8 mouse cellular contexts compared by ENCODE assay signal in the genomic region with DNA sequence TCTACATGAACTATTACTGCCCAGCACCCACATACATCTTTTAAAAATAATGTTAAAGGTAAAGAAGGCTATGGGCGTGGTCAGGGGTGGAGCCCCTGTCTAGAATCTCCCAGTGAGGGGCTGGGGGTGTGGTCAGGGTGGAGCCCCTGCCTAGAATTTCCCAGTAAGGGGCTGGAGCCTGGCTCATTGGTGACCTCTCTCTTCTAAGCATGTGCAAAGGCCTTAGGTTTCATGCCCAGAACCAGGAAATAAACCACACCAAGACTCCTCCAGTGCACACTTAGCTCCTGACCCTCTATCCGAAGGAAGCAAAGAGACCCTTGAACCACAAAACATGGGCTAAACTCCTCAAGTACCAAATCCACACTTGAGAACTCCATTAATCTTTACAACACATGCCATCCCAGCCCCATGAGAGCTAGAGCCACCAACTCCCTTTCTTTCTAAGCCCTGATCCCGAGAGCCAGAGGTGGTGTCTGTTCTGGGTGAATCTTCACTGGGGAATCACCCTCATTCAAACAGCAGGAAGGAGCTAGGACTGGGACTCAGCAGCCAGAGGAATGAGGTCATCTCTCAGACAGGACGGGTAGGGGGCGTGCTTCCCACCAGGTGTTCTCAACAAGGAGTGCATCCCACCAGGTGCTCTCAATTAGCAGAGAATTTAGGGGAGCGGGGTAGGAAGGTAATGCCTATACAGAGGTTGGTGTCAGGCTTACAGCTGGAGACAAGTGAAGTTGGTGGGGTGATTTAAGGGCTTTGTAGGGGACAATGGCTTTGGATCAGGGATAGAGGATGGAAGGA. TPM values are rescaled to one million over a fixed set of nuclear protein-coding genes. Genes with fewer than 3 reads are reported as not detected.
DNase-seq lines count a peak whose midpoint lies in the region; ATAC-seq and TF ChIP-seq lines count a peak whose summit lies in the region.

No protein-coding gene starts in this region.

- H3K4me2 ChIP-seq in kidney, embryonic 14.5 days (replicated peaks; ENCODE audit: low read depth, low read length): peak overlapping the region; percentile 76
- peak overlapping the region; percentile 92 for H3K4me2 ChIP-seq in forebrain, postnatal 0 days (ENCODE audit: low read depth)
- H3K4me2 ChIP-seq in midbrain, embryonic 11.5 days: peak overlapping the region; percentile 88

- 42% methylated on average over 6 of the region's 6 CpGs for WGBS in kidney, embryonic 14.5 days
- WGBS in forebrain, postnatal 0 days: 40% methylated on average over 6 of the region's 6 CpGs
- 41% methylated on average over 6 of the region's 6 CpGs for WGBS in midbrain, embryonic 11.5 days

- H3K4me3 ChIP-seq in kidney, embryonic 14.5 days (ENCODE audit: low read length): peak overlapping the region; percentile 82
- H3K4me3 ChIP-seq in forebrain, postnatal 0 days (ENCODE audit: low read depth, low read length): peak overlapping the region; percentile 71
- peak overlapping the region; percentile 86 for H3K4me3 ChIP-seq in midbrain, embryonic 11.5 days (ENCODE audit: low read depth, low read length)

- ATAC-seq in kidney, embryonic 14.5 days (ENCODE audit: low FRiP score, low TSS enrichment): no peak
- ATAC-seq in forebrain, postnatal 0 days: no peak
- no peak for ATAC-seq in midbrain, embryonic 11.5 days (ENCODE audit: low FRiP score)
- no peak for ATAC-seq in CD4-positive, CD25-positive, alpha-beta regulatory T cell, adult 4 months

- no peak overlapping the region; the same call in 1 of the 2 replicates for H3K27ac ChIP-seq in kidney, embryonic 14.5 days (ENCODE audit: low read depth, low read length)
- H3K27ac ChIP-seq in forebrain, postnatal 0 days (ENCODE audit: low read depth, low read length): no peak overlapping the region
- H3K27ac ChIP-seq in midbrain, embryonic 11.5 days (ENCODE audit: low read depth, low read length): no peak overlapping the region

- H3K27me3 ChIP-seq in kidney, embryonic 14.5 days (ENCODE audit: control insufficient read depth, insufficient read depth, low read length): no peaks in the 10 kb centered on the region
- no peaks in the 10 kb centered on the region for H3K27me3 ChIP-seq in forebrain, postnatal 0 days (ENCODE audit: insufficient read depth, low read length)
- H3K27me3 ChIP-seq in midbrain, embryonic 11.5 days (ENCODE audit: control insufficient read depth, insufficient read depth, low read length): no peaks in the 10 kb centered on the region

- no peaks in the 10 kb centered on the region for H3K9me3 ChIP-seq in kidney, embryonic 14.5 days (ENCODE audit: control insufficient read depth, low read length)
- no peaks in the 10 kb centered on the region for H3K9me3 ChIP-seq in forebrain, postnatal 0 days (ENCODE audit: low read length)
- no peaks in the 10 kb centered on the region for H3K9me3 ChIP-seq in midbrain, embryonic 11.5 days (ENCODE audit: control insufficient read depth, low read length)

- peak overlapping the region; percentile 90; the same call in 1 of the 2 replicates for H3K9ac ChIP-seq in kidney, embryonic 14.5 days (ENCODE audit: low read depth, low read length)
- H3K9ac ChIP-seq in forebrain, postnatal 0 days: peak overlapping the region; percentile 28; the same call in 1 of the 2 replicates
- H3K9ac ChIP-seq in midbrain, embryonic 11.5 days (ENCODE audit: low read length): peak overlapping the region; percentile 2

- H3K36me3 ChIP-seq in kidney, embryonic 14.5 days (ENCODE audit: control insufficient read depth, insufficient read depth, low read length): peaks cover 37% of the 10 kb centered on the region
- H3K36me3 ChIP-seq in forebrain, postnatal 0 days (ENCODE audit: insufficient read depth): peaks cover 24% of the 10 kb centered on the region; the same call in 1 of the 2 replicates
- H3K36me3 ChIP-seq in midbrain, embryonic 11.5 days (ENCODE audit: control insufficient read depth, insufficient read depth, low read length): peaks cover 6% of the 10 kb centered on the region

- TF ChIP-seq CTCF in forebrain, postnatal 0 days (IDR thresholded peaks at IDR 0.05; ENCODE audit: low read depth): 0 out of 2 replicates have a peak, but pooled peaks have one; percentile 28

- H3K4me1 ChIP-seq in kidney, embryonic 14.5 days (ENCODE audit: control insufficient read depth, insufficient read depth, low read length): peaks cover 12% of the 10 kb centered on the region
- H3K4me1 ChIP-seq in forebrain, postnatal 0 days (ENCODE audit: insufficient read depth): peaks cover 22% of the 10 kb centered on the region
- H3K4me1 ChIP-seq in midbrain, embryonic 11.5 days (ENCODE audit: control insufficient read depth, insufficient read depth, low read length): peaks cover 18% of the 10 kb centered on the region

- DNase-seq in kidney, adult 18-20 months: no peak
- peak; percentile 48 for DNase-seq in MN1 (ENCODE audit: low spot score)
- no peak for DNase-seq in forebrain, postnatal 0 days
- DNase-seq in midbrain, embryonic 11.5 days (ENCODE audit: low spot score, missing footprints): no peak
- no peak for DNase-seq in left cerebral cortex, adult 11 months (ENCODE audit: low spot score)
- no peak for DNase-seq in adrenal gland, adult 8-10 months

RNA-seq across cellular contexts. Expression of a gene that starts 1.6 kb away (rescaled TPM):
- 101 and 108 TPM in 2 replicates for polyA plus RNA-seq in kidney, embryonic 14.5 days (2014; fragmentation: Nextera tagmentation; extraction: Ambion mirVana)
- 60.2 and 67.2 TPM in 2 replicates for total RNA-seq in forebrain, postnatal 0 days (2014; rRNA removed)
- polyA plus RNA-seq in forebrain, postnatal 0 days (2015; fragmentation: Nextera tagmentation; extraction: Ambion mirVana): 128 and 132 TPM in 2 replicates
- 94.3 and 104 TPM in 2 replicates for polyA plus RNA-seq in midbrain, embryonic 11.5 days (2014; fragmentation: Nextera tagmentation; extraction: Ambion mirVana)
- 10 to 100 TPM; 12.3 to 16.4 TPM for polyA plus RNA-seq in CD4-positive, CD25-positive, alpha-beta regulatory T cell, adult 4 months (2017; shearing (Covaris generic))
- total RNA-seq in adrenal gland, adult 8-10 months (2022): 10 to 100 TPM; 47.1 to 52.7 (median 49.9) TPM

RNA-seq across cellular contexts. Expression of a gene that starts 7.5 kb away (rescaled TPM):
- 59.2 and 73.9 TPM in 2 replicates for polyA plus RNA-seq in kidney, embryonic 14.5 days (2014; fragmentation: Nextera tagmentation; extraction: Ambion mirVana)
- 126 and 139 TPM in 2 replicates for total RNA-seq in forebrain, postnatal 0 days (2014; rRNA removed)
- 111 and 125 TPM in 2 replicates for polyA plus RNA-seq in forebrain, postnatal 0 days (2015; fragmentation: Nextera tagmentation; extraction: Ambion mirVana)
- polyA plus RNA-seq in midbrain, embryonic 11.5 days (2014; fragmentation: Nextera tagmentation; extraction: Ambion mirVana): 43.3 and 53.7 TPM in 2 replicates
- polyA plus RNA-seq in CD4-positive, CD25-positive, alpha-beta regulatory T cell, adult 4 months (2017; shearing (Covaris generic)): 10 to 100 TPM in 1 of 2 experiments, 1 to 10 TPM in 1; 9.4 to 13.9 TPM
- 10 to 100 TPM; 49.8 to 60.2 (median 55.0) TPM for total RNA-seq in adrenal gland, adult 8-10 months (2022)

RNA-seq across cellular contexts. Expression of a gene that starts 7.5 kb away (rescaled TPM):
- polyA plus RNA-seq in kidney, embryonic 14.5 days (2014; fragmentation: Nextera tagmentation; extraction: Ambion mirVana): 3.5 and 3.8 TPM in 2 replicates
- 2.5 and 3.3 TPM in 2 replicates for total RNA-seq in forebrain, postnatal 0 days (2014; rRNA removed)
- polyA plus RNA-seq in forebrain, postnatal 0 days (2015; fragmentation: Nextera tagmentation; extraction: Ambion mirVana): 5.0 and 7.3 TPM in 2 replicates
- polyA plus RNA-seq in midbrain, embryonic 11.5 days (2014; fragmentation: Nextera tagmentation; extraction: Ambion mirVana): 2.7 and 2.9 TPM in 2 replicates
- 1 to 10 TPM; 2.2 to 3.7 TPM for polyA plus RNA-seq in CD4-positive, CD25-positive, alpha-beta regulatory T cell, adult 4 months (2017; shearing (Covaris generic))
- total RNA-seq in adrenal gland, adult 8-10 months (2022): 1 to 10 TPM in 2 of 4 experiments, under 1 TPM in 2; 0.65 to 2.9 (median 1.0) TPM

RNA-seq across cellular contexts. Expression of a gene that starts 11.1 kb away (rescaled TPM):
- 0.14 and 0.30 TPM in 2 replicates for polyA plus RNA-seq in kidney, embryonic 14.5 days (2014; fragmentation: Nextera tagmentation; extraction: Ambion mirVana)
- not detected in 2 replicates for total RNA-seq in forebrain, postnatal 0 days (2014; rRNA removed)
- 0.16 and 0.20 TPM in 2 replicates for polyA plus RNA-seq in forebrain, postnatal 0 days (2015; fragmentation: Nextera tagmentation; extraction: Ambion mirVana)
- polyA plus RNA-seq in midbrain, embryonic 11.5 days (2014; fragmentation: Nextera tagmentation; extraction: Ambion mirVana): 0.12 TPM in 1 of 2 replicates, not detected in the other
- 1 to 10 TPM in 1 of 2 experiments, under 1 TPM in 1; 0.34 to 2.0 TPM for polyA plus RNA-seq in CD4-positive, CD25-positive, alpha-beta regulatory T cell, adult 4 months (2017; shearing (Covaris generic))
- 1 to 10 TPM; 1.6 to 5.3 (median 2.4) TPM for total RNA-seq in adrenal gland, adult 8-10 months (2022)

RNA-seq across cellular contexts. Expression of a gene that starts 12.0 kb away (rescaled TPM):
- 0.61 and 1.5 TPM in 2 replicates for polyA plus RNA-seq in kidney, embryonic 14.5 days (2014; fragmentation: Nextera tagmentation; extraction: Ambion mirVana)
- 5.8 and 16.6 TPM in 2 replicates for total RNA-seq in forebrain, postnatal 0 days (2014; rRNA removed)
- 1.9 and 3.7 TPM in 2 replicates for polyA plus RNA-seq in forebrain, postnatal 0 days (2015; fragmentation: Nextera tagmentation; extraction: Ambion mirVana)
- 0.20 and 0.47 TPM in 2 replicates for polyA plus RNA-seq in midbrain, embryonic 11.5 days (2014; fragmentation: Nextera tagmentation; extraction: Ambion mirVana)
- 1 to 10 TPM in 1 of 2 experiments, under 1 TPM in 1; 0.71 to 2.3 TPM for polyA plus RNA-seq in CD4-positive, CD25-positive, alpha-beta regulatory T cell, adult 4 months (2017; shearing (Covaris generic))
- total RNA-seq in adrenal gland, adult 8-10 months (2022): 1 to 10 TPM; 2.0 to 4.2 (median 2.6) TPM

Comparison
In these comparisons a context has a peak if more than half of its experiments do, and no peak if none do; other contexts are left out.
1. H3K9ac ChIP-seq: peak in every context shown above with its lines; median percentile 90 in kidney, embryonic 14.5 days; 28 in forebrain, postnatal 0 days; 2 in midbrain, embryonic 11.5 days.